Mouse (Mus musculus) R1 (cell line): ENCODE data around the gene Skp1a.

ENCODE experiments used
- DNase-seq: peaks from one replicate; pipeline ENCODE4 v3.0.0-alpha.2; 2018; ENCODE audit warnings: low read depth, low spot score

Skp1a gene

GRCm38 (mm10) chr11:52253674-52254375 is 22.0 kb downstream of the Skp1a start:
- peak; percentile 75 for DNase-seq

- no peak for DNase-seq
Measured at GRCm38 (mm10) chr11:52255077-52255476, 23.3 kb downstream of the Skp1a start.

- DNase-seq, result no peak
Measured at GRCm38 (mm10) chr11:52257376-52257775, 25.6 kb downstream of the Skp1a start.

GRCm38 (mm10) chr11:52258711-52259110 is 26.9 kb downstream of the Skp1a start:
- DNase-seq, result no peak

- DNase-seq, result no peak
Measured at GRCm38 (mm10) chr11:52260878-52261277, 29.1 kb downstream of the Skp1a start.

GRCm38 (mm10) chr11:52261937-52262336 is 30.1 kb downstream of the Skp1a start:
- DNase-seq, result peak; percentile 79

GRCm38 (mm10) chr11:52262338-52262737 is 30.5 kb downstream of the Skp1a start:
- no peak for DNase-seq

GRCm38 (mm10) chr11:52264871-52265270 is 33.1 kb downstream of the Skp1a start:
- DNase-seq, result no peak

- no peak for DNase-seq
Measured at GRCm38 (mm10) chr11:52265616-52266307, 34.0 kb downstream of the Skp1a start.

- DNase-seq, result no peak
Measured at GRCm38 (mm10) chr11:52267271-52267670, 35.5 kb downstream of the Skp1a start.

GRCm38 (mm10) chr11:52268104-52268835 is 36.5 kb downstream of the Skp1a start:
- peak; percentile 37 for DNase-seq

- DNase-seq, result no peak
Measured at GRCm38 (mm10) chr11:52269841-52270240, 38.0 kb downstream of the Skp1a start.

- no peak for DNase-seq
Measured at GRCm38 (mm10) chr11:52271765-52272495, 40.1 kb downstream of the Skp1a start.

- no peak for DNase-seq
Measured at GRCm38 (mm10) chr11:52272619-52273018, 40.8 kb downstream of the Skp1a start.

- no peak for DNase-seq
Measured at GRCm38 (mm10) chr11:52273183-52273941, 41.6 kb downstream of the Skp1a start.

- DNase-seq, result no peak
Measured at GRCm38 (mm10) chr11:52273942-52274330, 42.1 kb downstream of the Skp1a start.

GRCm38 (mm10) chr11:52274456-52275112 is 42.8 kb downstream of the Skp1a start:
- no peak for DNase-seq

GRCm38 (mm10) chr11:52275366-52275765 is 43.6 kb downstream of the Skp1a start:
- no peak for DNase-seq

- peak; percentile 23 for DNase-seq
Measured at GRCm38 (mm10) chr11:52275774-52276555, 44.2 kb downstream of the Skp1a start.

- DNase-seq, result peak; percentile 57
Measured at GRCm38 (mm10) chr11:52276961-52277391, 45.2 kb downstream of the Skp1a start.
